Comparison of ENCODE assay signal across 8 mouse cellular contexts in the genomic region with DNA sequence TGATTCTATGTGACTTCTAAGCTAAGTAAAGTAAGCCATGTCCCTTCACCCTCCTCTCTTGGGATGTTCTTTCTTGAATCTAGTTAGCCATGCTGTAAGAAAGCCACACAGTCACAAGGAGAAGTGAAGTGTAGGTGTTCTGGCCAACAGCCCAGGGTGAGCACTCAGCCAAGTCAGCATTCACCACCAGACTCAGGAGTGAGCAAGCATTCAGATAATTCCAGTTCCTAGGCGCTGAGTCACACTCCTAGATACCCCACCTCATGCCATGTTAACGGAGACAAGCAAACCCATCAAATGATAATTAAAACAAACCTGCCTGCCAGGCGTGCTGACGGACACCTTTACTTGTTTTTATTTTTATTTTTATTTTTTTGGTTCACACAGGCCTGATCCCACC. TPM values are rescaled to one million over a fixed set of nuclear protein-coding genes. Genes with fewer than 3 reads are reported as not detected.
A peak's percentile ranks its signal among the peaks of the same experiment; 100 is the strongest.
DNase-seq lines count a peak whose midpoint lies in the region; ATAC-seq lines count a peak whose summit lies in the region.

No protein-coding gene starts in this region.

- no peaks in the 10 kb centered on the region for H3K9me3 ChIP-seq in embryonic facial prominence, embryonic 10.5 days
- no peaks in the 10 kb centered on the region for H3K9me3 ChIP-seq in midbrain, embryonic 13.5 days

- no peaks in the 10 kb centered on the region for H3K27me3 ChIP-seq in embryonic facial prominence, embryonic 10.5 days (replicated peaks; ENCODE audit: low read depth, poor library complexity, severe bottlenecking)
- H3K27me3 ChIP-seq in midbrain, embryonic 13.5 days = no peaks in the 10 kb centered on the region

- WGBS in embryonic facial prominence, embryonic 10.5 days = 96% methylated on average over 4 of the region's 4 CpGs
- WGBS in midbrain, embryonic 13.5 days = 97% methylated on average over 4 of the region's 4 CpGs

- no peak overlapping the region for H3K27ac ChIP-seq in embryonic facial prominence, embryonic 10.5 days (replicated peaks)
- H3K27ac ChIP-seq in midbrain, embryonic 13.5 days = no peak overlapping the region

- DNase-seq in 3134 (ENCODE audit: extremely low read depth, insufficient read length, low spot score) (peak; percentile 70), MN1 (ENCODE audit: low spot score) (peak; percentile 18)
- DNase-seq in frontal cortex, postnatal 14 days (ENCODE audit: low spot score in 2 of 2) = peak; percentile 51 to 57
- peak; percentile 54 to 90 for DNase-seq in left cerebral cortex, adult 8-10 months (ENCODE audit: low spot score in 2 of 2)
- peak; percentile 92 for DNase-seq in telencephalon, adult 2 months (ENCODE audit: low read depth, low spot score)
- DNase-seq in embryonic facial prominence, embryonic 10.5 days (ENCODE audit: low spot score) = no peak
- no peak for DNase-seq in c-Kit-positive CD71-positive TER-119-positive erythroid progenitor cells, embryonic 14.5 days (ENCODE audit: low spot score)

- no peak overlapping the region for H3K4me2 ChIP-seq in midbrain, embryonic 13.5 days (replicated peaks)

- no peak overlapping the region for H3K9ac ChIP-seq in midbrain, embryonic 13.5 days (replicated peaks)

- H3K4me1 ChIP-seq in embryonic facial prominence, embryonic 10.5 days = no peaks in the 10 kb centered on the region
- no peaks in the 10 kb centered on the region for H3K4me1 ChIP-seq in midbrain, embryonic 13.5 days (replicated peaks)

- H3K36me3 ChIP-seq in embryonic facial prominence, embryonic 10.5 days (replicated peaks) = peaks cover 60% of the 10 kb centered on the region
- H3K36me3 ChIP-seq in midbrain, embryonic 13.5 days = peaks cover 26% of the 10 kb centered on the region

- H3K4me3 ChIP-seq in embryonic facial prominence, embryonic 10.5 days = no peak overlapping the region
- H3K4me3 ChIP-seq in midbrain, embryonic 13.5 days (replicated peaks) = no peak overlapping the region

- ATAC-seq in midbrain, embryonic 13.5 days = no peak

RNA-seq across cellular contexts. Expression of a gene that starts 47.1 kb away (rescaled TPM):
- total RNA-seq in left cerebral cortex, adult 8-10 months (2022) = 10 to 100 TPM; 57.3 to 67.8 (median 60.5) TPM
- polyA plus RNA-seq in embryonic facial prominence, embryonic 10.5 days (2016; fragmentation: Nextera tagmentation; extraction: Ambion mirVana) = 39.3 and 41.9 TPM in 2 replicates
- polyA plus RNA-seq in midbrain, embryonic 13.5 days (2015; fragmentation: Nextera tagmentation; extraction: Ambion mirVana) = 22.1 and 23.6 TPM in 2 replicates

Comparison
In these comparisons a context has a peak if more than half of its experiments do, and no peak if none do; other contexts are left out.
1. DNase-seq: peak in 3134 (single experiment), MN1 (single experiment), frontal cortex, postnatal 14 days (2 of 2), left cerebral cortex, adult 8-10 months (2 of 2) and telencephalon, adult 2 months (single experiment); none in embryonic facial prominence, embryonic 10.5 days (single experiment) and c-Kit-positive CD71-positive TER-119-positive erythroid progenitor cells, embryonic 14.5 days (single experiment).